Mouse (Mus musculus): ENCODE data around the gene Bach2.
A peak's percentile ranks its signal among the peaks of the same experiment; 100 is the strongest.

Bach2 gene

DNA sequence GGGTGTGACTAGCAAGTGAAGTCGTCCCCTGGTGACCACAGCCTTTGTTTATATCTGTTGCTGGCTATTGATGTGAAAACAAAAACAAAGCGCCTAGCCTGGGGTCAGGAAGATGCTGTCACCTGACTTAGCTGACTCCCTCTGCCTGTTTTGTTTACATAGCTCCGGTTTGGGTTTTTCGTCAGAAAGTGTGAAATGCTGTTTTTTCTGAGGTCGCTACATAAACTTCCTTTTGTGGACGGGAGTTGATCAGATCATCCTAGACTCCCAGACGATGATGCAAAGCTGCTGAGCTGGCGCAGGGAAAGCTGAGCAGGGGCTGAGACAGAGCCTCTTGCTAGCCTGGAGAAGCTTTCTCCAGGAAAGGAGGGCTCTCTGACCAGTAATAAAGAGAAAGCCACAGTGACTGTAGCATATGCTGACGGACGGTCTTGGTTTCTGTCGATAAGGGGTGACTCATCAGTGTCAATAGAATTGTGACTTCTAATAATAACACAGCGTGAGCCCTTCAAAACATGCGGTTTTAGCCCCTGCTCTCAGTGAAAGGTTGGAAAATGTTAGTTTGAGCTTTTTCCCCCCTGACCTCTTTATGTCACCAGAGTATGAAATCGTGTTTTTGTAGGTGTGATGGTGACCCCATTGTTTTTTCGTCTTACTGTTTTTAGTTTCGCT is 11.9 kb downstream of the Bach2 start:
- DNase-seq (ENCODE audit: low spot score), result peak; percentile 10

DNA sequence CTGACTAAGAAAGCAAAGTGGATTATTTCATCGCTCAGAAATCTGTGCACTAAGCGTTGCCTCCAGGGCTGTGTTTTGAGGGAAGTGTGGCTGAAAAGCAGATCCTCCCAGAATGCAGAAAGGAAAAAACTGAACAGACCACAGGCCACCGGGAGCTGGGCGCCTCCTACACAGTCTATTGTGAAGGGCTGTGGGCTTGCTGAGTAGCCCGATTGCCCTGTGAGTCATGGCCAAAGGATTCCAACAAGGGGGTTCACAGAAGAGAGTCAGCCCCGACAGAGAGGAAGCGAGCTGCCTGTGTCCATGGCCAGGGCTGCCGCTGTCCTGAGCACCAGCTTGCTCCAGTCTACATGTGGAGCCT is 12.4 kb downstream of the Bach2 start:
- peak; percentile 20 for DNase-seq (ENCODE audit: low spot score)

DNA sequence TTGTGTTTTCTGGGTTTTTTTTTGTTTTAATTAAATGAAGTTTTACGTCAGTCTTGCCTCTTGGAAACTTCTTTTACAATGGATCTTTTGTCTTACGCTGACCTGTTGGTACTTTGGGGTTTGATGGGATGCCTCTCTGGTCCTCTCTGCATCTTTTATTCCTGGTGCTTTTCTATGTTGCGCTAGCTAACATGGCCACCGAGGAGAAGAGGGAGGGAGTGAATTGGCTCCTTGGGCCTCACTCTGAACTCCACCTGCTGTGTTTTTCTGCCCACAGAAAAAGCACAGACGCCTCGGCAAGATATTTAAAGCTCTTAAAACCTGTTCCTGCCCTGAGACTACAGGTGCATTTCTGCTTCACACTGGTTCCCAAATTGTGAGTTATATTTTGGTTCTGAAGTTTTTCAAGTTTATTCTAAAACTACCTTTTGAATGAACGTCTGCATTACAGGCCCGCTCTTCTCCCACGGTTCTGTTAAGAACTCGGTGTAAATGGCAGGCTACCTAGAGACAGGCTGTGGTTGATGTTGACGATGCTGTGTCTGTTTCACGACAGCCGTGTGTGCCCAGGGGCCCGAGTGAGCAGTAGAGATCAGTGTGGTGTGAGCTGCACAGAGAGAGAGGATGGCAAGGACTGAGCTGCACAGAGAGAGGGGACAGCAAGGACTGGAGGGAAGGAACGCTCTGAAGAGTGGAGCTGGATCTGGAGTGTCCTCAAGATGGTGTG is 13.5 kb downstream of the Bach2 start:
- DNase-seq (ENCODE audit: low spot score), result no peak

DNA sequence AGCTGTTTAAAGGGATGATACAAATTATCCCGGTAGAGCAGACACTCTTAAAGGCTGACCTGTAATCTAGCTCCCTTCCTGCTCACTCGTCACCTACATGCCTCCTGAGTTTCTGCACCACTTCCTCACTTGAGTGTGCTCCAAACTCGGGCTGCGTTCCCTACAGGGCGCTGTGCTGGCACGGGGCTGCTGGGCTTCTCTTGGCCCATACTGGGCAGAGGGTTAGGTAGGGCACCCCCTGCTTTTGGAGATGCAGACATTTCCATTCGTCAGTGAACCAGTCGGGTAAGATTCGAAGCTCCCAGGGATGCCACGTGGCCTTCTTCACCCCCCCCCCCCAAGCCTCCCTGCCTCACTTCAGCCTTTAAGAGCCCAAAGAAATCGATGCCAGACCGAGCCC is 19.1 kb downstream of the Bach2 start:
- DNase-seq (ENCODE audit: low spot score), result no peak

DNA sequence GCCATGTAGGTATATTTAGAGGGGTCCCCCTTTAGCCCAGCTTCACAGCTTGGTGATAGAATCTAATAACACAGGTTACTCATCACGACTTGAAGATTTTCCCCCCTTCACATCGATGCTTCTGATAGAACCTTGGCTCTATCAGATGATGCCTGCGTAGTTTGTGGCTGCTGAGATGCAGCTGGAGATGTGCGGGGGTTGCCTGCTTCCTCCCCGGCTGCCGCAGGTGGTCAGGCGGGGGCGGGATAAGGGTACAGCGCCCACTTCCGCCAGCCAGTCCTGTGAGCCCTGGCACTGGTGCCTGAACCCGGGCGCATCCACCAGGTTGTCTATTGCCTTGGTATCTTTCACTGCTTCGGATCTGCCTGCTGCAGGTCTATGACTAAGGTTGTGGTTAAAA is 19.5 kb downstream of the Bach2 start:
- no peak for DNase-seq (ENCODE audit: low spot score)

DNA sequence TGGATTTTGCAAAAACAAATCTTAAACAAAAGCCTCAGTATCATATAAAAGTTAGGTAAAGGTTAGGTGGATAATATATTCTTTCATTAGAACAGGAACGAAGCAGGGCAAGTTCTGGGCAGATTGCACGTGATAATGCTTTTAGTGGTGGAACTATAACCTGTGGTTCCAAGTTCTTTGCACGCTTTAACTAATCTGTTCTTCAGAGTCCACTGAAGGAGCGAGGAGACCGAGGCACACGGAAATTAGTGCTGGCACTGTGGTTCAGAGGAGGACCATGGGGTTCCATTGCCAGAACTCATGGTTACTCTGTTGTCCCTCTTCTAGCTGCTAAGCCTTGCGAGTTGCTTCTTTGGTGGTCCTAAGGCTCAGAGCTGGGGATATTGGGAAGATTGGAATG is 20.0 kb downstream of the Bach2 start:
- no peak for DNase-seq (ENCODE audit: low spot score)

DNA sequence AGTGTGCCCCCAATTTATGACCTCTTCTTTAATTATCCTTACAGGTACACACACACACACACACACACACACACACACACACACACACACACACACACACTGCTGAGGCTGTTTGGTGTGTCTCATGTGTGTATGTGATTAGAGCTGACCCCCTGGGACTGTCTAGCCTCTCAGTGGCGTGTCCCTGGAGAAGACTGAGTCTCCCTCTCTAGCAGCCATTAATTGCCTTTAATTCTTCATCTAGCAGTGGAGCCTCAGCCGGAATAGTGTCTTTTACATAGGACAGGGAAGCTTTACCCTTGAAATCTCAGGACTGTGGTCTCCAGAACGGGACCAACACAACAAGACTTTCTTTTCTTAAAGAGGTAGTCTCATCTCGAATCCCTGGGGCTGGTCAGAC is 22.3 kb downstream of the Bach2 start:
- no peak for DNase-seq (ENCODE audit: low spot score)

DNA sequence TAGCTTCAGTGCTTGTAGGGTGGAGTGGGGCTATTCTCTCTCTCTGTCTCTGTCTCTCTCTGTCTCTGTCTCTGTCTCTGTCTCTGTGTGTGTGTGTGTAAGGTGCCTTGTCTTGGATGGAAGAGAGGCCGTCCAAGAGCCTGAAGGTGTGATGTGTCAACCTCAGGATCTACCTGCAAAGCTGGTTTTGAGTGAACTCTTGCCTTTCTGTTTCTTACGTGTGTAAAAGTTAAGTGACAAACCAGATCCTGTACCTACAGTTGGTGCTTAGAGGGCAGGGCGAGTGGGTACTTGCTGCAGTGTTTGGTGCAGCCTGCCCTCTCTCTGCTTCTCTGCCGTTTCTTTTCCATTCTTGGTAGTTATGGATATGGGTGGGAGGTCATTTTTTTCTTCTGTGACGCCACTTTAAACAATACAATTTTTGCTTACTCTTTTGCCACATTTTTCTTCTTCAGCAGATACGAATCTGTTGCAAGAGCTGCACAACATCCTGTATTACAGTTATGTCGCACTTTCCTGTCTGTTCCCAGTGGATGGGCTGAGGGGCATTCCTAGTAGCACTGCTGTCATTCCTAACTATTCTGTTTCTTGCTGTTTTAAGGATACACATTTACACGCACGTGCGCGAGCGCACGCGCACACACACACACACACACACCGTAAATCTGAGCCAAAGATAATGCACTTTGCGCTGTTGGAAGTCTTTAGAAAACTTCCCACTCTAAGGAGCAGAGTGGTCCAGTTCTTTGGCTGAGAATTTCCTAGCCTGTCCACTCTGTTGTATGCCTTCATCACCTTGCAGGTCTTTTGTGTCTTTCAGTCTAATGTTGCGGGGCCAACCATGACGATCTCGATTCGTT is 24.5 kb downstream of the Bach2 start:
- no peak for DNase-seq (ENCODE audit: low spot score)

DNA sequence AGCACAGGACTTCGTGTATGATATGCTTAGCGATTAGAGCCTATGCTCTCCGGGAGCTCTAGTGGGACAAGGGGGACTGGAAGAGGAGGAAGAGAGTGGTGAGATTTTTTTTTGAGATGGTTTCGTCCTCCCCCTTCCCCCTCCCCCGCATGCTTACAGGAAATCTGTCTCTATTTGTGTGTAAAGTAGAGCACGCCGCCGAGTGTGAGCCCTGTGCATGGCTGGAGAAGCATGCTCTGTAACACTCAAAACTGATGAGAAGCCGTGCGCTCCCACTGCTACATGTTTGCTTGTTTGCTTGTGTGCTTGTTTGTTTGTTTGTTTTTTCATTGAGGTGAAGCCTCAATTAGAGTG is 25.1 kb downstream of the Bach2 start:
- no peak for DNase-seq (ENCODE audit: low spot score)

DNA sequence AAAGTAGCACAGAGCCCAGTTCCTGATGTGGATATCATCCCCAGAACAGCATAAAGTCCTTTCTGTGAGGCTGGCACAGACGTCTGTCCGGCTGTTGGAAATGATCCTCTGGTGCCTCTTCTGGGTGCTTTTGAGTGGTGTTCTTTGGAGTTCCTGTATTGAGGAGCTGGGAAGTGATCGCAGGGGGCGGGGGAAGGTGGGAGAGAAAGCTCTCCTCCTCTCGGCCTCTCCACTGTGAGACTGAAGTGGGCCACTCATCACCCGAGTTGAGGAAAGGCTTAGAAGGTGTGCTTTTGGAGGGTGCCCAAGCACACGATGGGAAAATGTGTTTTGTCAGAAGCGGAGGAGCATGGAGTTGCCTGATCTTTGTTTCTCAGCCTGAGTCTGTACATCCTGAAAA is 26.3 kb downstream of the Bach2 start:
- no peak for DNase-seq (ENCODE audit: low spot score)

DNA sequence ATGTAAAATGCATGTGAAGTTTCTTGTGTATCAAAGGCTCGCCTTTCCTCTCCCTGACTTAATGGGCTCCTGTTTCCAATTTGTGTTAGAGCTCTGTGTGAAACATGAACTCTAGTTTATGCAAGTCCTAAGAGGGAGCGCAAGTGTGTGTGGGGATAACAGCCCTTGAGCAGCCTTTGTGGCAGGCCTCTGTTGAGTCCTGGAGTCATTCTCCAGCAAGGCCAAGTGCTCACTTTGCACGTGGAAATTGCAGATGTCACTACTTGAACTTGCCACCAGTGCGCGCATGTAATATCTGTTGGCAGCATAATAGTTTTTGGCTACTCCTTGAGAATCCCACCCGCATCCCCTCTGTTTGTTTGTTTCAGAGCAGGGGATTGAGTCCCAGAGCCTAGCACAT is 28.1 kb downstream of the Bach2 start:
- DNase-seq (ENCODE audit: low spot score), result no peak

DNA sequence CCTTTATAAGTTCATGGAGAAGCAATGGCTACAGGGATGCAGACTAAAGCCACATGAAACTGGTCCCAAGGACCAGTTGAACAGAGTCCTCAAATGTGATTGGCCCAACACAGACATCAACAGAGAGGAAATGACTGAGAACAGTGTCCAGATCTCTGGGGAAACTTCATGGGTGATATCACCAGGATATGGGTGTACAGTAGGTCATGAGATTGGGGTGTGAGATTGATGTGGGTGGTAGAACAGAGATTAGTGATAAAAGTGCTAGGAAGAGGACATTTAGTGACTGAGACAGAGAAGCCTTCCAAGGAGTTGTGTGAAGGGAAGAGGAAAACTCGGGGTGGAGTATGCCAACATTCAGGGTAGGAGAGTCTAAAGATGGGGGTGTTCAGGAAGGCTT is 29.4 kb downstream of the Bach2 start:
- no peak for DNase-seq (ENCODE audit: low spot score)

DNA sequence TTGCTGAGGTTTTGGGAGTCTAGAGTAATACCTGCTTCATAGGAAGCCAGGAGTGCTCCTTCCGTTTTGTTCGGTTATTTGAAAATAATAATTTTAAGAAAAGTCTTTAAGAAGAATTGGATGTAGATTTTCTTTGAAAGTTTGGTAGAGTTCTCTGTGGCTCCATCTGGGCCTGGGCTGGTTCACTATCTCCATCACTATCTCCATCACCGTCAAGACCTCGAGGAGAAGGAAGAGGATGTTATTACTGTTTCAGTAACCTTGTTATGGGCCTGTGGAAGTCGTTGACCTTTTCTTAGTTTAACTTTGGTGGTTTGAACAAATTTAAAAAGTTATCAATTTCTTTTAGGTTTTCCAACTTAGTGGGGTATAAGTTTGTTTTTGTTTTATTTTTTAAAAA is 33.8 kb downstream of the Bach2 start:
- no peak for DNase-seq (ENCODE audit: low spot score)

DNA sequence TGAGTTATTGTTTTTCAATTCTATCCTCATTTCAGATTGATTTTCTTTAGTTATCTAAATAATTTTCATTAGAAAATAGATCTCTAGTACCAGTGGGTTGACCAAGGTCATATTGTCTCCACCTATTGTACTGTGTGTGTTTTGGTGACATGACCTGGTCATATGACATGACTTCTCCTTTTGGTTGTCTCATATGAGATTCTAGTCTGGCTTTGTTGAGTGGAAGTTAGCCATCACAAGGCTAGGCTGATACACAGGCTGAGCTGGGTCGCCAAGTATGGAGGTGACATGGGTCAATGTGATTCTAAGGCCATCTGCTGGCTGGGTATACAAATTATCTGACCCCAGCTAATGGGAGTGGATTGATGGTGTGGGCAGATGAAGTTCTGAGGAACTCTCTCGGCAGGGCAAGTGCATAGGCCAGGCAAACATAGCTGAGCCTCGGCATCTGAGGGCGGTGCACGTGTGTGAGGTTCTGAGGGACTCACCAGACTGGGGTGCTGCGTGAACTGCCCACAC is 36.2 kb downstream of the Bach2 start:
- DNase-seq (ENCODE audit: low spot score), result no peak

DNA sequence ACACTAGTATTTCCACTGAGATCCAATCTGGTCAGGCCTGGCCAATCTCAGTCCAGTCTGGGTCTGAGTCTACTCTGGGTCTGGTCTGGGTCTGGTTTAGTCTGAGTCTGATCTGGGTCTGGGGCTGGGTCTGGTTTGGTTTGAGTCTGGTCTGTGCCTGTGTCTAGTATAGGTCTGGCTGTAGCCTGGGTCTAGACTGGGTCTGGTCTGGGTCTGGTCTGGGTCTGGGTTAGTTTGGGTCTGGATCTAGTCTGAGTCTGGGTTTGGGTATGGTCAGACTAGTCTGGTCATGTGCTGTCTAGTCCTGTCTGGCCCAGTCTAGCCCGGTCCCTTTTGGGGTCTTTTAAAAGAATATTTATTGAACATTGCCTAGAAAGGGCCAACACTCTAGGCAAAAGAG is 41.2 kb downstream of the Bach2 start:
- no peak for DNase-seq (ENCODE audit: low spot score)

DNA sequence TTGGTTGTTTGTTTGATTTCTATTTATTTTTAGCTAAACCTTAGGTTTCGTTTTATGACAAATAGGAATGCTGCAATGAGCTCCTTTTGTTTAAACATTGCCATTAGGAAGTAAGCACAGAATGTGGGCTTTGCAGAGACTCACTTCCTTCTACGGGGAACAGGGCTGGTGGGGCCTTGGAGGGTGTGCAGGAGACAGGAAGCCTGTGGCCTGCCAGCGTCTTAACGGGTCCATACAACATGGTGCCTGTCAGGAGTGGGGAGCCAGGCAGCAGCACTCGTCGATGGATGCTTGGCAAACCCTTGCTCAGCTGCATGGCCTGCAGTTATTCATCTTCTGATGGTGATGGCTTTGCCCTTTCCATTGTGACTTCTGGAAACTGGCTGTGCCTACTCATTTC is 41.8 kb downstream of the Bach2 start:
- DNase-seq (ENCODE audit: low spot score), result no peak

DNA sequence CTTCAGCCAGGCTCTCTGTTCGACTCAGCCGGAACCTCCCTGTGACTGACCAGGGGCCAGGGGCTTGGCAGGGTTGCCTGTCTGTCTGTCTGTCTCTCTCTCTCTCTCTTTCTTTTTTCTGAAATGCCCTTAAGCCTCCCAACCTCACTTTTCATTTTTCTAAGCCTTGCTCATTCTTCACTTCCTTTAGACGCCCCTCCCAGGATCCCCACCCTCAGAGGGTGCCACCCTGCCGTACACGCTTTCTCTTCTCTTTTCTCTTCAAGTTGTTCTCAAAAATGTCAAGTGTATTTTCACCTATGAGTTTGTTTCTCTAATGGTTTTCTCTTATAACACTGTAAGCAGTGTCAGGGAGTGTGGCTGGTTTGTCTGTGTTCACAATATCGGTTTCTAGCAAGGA is 42.7 kb downstream of the Bach2 start:
- no peak for DNase-seq (ENCODE audit: low spot score)

DNA sequence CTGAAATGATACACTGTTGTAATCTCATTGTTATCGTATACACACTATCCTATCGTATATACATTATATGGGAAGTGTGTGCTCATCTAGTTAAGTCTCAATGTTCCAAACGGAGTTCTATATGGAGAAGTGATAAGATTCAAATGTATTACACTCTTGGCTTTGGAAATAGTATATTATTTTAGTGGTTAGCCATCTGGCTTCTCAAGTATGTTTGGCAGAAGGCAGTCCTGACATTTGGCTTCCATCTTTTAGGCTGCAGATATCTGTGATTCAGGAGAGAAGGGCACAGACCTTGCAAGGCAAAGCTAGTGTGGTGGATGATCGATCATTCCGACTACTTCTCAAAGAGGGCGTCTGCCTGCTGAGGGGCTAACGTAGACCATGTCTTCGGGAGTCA is 47.8 kb downstream of the Bach2 start:
- no peak for DNase-seq (ENCODE audit: low spot score)

DNA sequence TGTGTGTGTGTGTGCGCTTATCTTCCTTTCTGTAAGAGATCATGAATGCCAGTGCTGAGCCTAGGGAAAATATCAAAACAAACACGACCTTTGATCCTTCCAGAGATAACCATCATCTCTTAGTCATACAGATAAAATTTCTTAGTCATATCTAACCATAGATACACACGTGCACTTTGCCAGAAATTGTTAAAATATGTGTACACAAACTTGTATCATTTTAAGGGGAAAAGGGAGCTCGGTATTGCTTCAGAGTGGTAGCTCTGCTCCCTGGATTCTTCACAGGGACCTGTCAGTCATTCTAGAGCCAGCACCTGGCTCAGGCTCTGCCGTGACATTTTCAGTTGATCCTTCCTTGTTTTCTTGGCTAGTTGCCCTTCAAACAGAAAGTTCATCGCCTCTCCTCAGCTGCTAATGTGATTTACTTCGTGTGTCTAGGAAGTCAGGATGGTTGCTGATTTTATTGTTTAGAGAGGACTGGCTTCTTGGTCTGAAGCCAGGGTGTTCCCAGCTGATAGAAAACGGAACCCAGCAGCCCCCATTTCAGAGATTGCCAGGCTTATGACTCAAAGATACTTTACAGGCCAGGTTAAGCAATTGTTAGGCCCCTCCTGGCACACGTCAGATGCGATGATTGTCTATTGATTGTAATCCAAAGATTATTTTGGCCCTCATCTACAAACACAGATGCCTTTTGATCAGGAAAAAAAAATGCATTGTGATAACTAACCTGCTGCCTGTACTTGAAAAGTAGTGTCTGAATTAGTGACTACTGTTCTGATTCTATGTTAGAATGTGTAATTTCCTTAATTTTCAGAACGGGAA is 49.6 kb downstream of the Bach2 start:
- DNase-seq (ENCODE audit: low spot score), result no peak

DNA sequence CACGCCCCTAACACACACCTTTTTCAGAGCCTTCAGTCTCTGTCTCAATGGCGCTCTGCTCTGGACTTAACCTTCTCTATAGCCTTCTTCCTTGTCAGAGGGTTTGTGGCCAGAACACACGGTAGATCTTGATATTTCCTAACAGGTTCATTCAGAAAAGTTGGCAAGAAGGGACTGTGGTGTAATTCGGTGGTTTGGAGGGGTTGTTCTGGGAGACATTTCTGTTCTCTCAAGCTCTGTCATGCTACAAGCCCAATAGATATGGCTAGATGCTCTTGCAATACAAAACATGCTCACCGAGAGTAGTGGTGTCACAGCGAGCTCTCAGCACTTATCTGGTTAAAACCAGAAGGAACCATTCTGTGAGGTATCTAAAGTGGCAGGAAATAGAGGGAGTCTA is 51.2 kb downstream of the Bach2 start:
- DNase-seq (ENCODE audit: low spot score), result no peak

DNA sequence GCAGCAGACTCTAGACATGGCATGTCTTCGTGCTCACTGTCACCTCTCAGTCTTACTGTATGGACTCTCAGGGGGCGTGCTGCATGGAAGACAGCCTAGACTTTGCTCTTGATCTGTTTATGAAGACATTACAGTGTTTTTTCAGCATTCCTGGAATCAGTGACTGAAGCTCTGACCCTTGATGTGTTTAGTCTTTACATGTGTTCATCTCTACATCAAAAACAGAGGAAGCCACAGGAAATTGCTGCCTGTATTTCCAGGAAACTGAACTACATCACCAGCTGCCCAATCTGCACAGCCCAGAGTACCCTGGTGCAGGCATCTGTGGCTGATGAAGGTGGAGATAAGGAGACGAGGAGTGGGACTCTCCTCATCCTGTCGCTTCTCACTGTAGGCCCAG is 52.8 kb downstream of the Bach2 start:
- no peak for DNase-seq (ENCODE audit: low spot score)

DNA sequence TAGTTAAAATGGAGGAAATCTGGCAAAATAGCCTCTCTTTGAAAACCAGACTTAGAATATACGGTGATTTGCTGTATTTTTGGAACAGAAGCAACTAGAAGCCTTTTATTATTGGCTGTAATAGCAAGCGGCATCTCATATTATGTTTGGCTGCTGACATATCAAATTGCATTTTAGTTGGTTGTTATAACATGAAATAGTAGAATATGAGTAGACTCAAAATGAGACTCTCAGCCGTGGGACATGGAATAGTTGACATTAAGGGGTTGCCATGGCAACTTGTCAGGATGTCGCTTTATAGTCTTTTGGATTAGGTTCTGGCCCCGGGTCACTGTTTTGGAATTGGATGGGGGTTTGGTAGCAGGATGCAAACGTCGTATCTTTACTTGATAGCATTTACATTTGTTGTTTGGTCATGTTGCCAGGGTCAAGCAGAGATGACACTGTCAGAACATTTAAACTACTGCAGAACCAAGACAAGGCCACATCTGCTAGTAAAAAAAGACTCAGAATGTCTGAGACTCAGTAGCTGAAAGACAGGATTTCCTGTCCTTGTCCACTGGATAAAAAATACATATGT is 55.2 kb downstream of the Bach2 start:
- DNase-seq (ENCODE audit: low spot score), result no peak
